In genomic region chr7:126471853-126472252, GRCm38 (mm10) we compare ENCODE assay signal across 1 mouse cellular context.
TF ChIP-seq lines count a peak whose summit lies in the region.

No protein-coding gene starts in this region.

TF ChIP-seq in CH12.LX, 34 proteins besides CTCF, POLR2A, EP300 and RAD21 (continued from another document):
- no peak for TF ChIP-seq USF1 (IDR thresholded peaks at IDR 0.05; ENCODE audit: low read depth, low read length)
- TF ChIP-seq MAZ (IDR thresholded peaks at IDR 0.05; ENCODE audit: low read depth, low read length): no peak
- TF ChIP-seq SIN3A (IDR thresholded peaks at IDR 0.05; ENCODE audit: low read length): no peak
- TF ChIP-seq SMC3 (IDR thresholded peaks at IDR 0.05; ENCODE audit: low read depth, low read length): no peak
- TF ChIP-seq CHD2 (IDR thresholded peaks at IDR 0.05; ENCODE audit: low read length): no peak
- TF ChIP-seq ZC3H11A (IDR thresholded peaks at IDR 0.05; ENCODE audit: low read depth, low read length): no peak
- no peak for TF ChIP-seq JUN (IDR thresholded peaks at IDR 0.05; ENCODE audit: insufficient read depth, low read depth, low read length)
- no peak for TF ChIP-seq MAX (IDR thresholded peaks at IDR 0.05; ENCODE audit: low read length)
- TF ChIP-seq JUND (conservative IDR thresholded peaks at IDR 0.05; ENCODE audit: low read depth, low read length): no peak
- TF ChIP-seq MEF2A (IDR thresholded peaks at IDR 0.05; ENCODE audit: borderline replicate concordance, low read depth, low read length): no peak
